Mouse (Mus musculus): Measurements from ENCODE around the gene Il21r. TPM values are rescaled to one million over a fixed set of nuclear protein-coding genes. Genes with fewer than 3 reads are reported as not detected.
A peak's percentile ranks its signal among the peaks of the same experiment; 100 is the strongest.

The Il21r gene
- polyA plus RNA-seq, 1 experiment from 2014 or later: 0.34 TPM

DNA sequence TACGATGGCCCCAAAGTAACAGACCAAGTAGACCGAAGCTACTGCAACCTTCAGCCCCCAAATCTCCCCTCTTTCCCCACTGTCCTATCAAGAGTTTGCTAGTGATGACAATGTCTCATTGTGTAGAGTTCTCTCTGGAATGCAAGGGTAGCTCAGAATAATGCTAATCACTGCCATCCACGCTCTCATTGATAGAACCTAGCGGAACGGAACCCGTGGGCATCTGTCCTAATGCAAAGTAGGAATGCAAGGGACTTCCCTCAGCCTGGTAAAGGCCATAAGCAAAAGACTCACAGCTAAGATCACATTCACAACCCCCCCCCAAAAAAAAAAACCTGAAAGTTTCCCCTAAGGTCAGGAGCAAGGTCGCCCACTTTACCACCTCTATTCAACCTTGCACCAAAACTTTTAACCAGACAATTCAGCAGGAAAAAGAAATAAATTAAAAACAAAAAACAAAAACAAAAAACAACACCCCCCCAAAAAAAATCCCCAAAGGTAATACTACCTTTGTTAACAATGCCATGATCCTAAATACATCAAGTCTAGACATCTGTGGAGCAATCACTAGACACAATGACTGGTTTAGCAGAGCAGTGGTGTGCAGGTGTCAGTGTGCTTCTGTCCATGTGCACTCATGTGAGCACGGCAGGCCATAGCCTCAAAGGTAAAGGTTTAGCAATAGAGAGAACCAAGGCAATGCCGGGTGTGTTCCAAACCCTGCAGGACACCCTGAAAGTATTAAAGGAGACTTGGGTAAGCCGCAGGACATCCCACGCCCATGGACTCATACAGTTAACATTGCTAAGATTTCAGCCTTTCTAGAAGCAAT lies 5.5 kb upstream of the Il21r start:
- H3K9ac ChIP-seq (replicated peaks; ENCODE audit: low read length): no peak overlapping the region
- no peak overlapping the region for H3K4me3 ChIP-seq (ENCODE audit: low read length)
- no peak overlapping the region for H3K27ac ChIP-seq (ENCODE audit: low read length)
- ATAC-seq (ENCODE audit: low FRiP score, low TSS enrichment): no peak
- H3K4me2 ChIP-seq (replicated peaks; ENCODE audit: low read depth, low read length): no peak overlapping the region
- no peaks in the 10 kb centered on the region for H3K27me3 ChIP-seq (ENCODE audit: insufficient read depth, low read length)
- no peaks in the 10 kb centered on the region for H3K9me3 ChIP-seq (ENCODE audit: low read length)
- H3K4me1 ChIP-seq (ENCODE audit: insufficient read depth, low read length): peaks cover 8% of the 10 kb centered on the region
- 89% methylated on average over 11 of the region's 11 CpGs for WGBS
- H3K36me3 ChIP-seq (ENCODE audit: insufficient read depth, low read length): no peaks in the 10 kb centered on the region

DNA sequence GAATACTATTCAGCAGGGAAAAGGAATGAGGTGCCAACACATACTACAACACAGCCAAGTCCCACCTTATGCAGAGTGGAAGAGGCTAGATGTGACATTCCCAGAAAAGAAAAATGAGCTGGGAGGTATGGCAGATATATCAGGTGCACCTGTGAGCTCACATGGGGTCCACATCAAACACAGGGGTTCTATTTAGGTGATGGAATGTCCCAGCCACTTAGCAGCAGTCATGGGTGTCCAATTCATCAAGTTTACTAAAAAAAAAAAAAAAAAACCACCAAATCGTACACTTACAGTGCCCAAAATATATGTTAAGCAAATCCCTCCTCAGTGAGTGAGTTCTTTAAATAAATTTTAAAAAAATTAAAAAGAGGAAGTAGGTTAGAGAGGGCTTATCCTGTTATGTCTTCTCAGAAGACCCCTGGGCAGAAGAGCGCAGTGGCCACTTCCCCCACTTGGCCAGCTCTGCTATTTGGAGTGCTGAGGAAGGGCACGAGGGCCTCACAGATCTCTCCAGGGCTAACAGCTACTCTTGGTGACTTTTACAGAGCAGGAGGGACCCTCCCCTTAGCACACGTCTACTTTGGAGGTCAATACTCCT lies 3.8 kb upstream of the Il21r start:
- no peak for ATAC-seq (ENCODE audit: low FRiP score, low TSS enrichment)
- Histone ChIP-seq H3K27me3 (ENCODE audit: insufficient read depth, low read length) (no peaks in the 10 kb centered on the region), H3K36me3 (ENCODE audit: insufficient read depth, low read length) (no peaks in the 10 kb centered on the region), H3K9me3 (ENCODE audit: low read length) (no peaks in the 10 kb centered on the region), H3K4me1 (ENCODE audit: insufficient read depth, low read length) (peaks cover 8% of the 10 kb centered on the region), H3K4me2 (replicated peaks; ENCODE audit: low read depth, low read length) (no peak overlapping the region), H3K4me3 (ENCODE audit: low read length) (no peak overlapping the region), H3K9ac (replicated peaks; ENCODE audit: low read length) (no peak overlapping the region), H3K27ac (ENCODE audit: low read length) (no peak overlapping the region)
- 47% methylated on average over 4 of the region's 4 CpGs for WGBS

DNA sequence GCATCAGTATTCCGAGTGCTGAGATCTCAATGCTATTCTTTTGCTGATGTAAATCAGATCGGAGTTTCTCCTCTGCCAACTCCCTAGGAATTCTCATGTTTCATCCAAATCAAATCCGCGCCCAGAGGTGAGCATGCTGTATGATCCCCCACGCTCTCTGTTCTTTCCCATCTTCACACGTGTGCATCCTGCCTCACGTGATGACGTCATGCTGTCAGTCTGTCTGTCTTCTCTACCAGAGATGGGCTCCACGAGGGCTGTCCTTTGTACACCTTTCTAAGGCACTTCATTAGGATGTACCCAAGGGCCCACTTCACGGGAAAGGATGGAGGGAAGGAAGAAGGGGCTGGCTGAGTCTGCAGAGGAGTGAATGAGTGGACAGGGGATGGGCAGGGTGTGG lies 3.1 kb upstream of the Il21r start:
- H3K9ac ChIP-seq (replicated peaks; ENCODE audit: low read length): no peak overlapping the region
- H3K4me3 ChIP-seq (ENCODE audit: low read length): no peak overlapping the region
- H3K36me3 ChIP-seq (ENCODE audit: insufficient read depth, low read length): no peaks in the 10 kb centered on the region
- peaks cover 8% of the 10 kb centered on the region for H3K4me1 ChIP-seq (ENCODE audit: insufficient read depth, low read length)
- no peaks in the 10 kb centered on the region for H3K27me3 ChIP-seq (ENCODE audit: insufficient read depth, low read length)
- 68% methylated on average over 10 of the region's 10 CpGs for WGBS
- H3K9me3 ChIP-seq (ENCODE audit: low read length): no peaks in the 10 kb centered on the region
- no peak overlapping the region for H3K4me2 ChIP-seq (replicated peaks; ENCODE audit: low read depth, low read length)
- ATAC-seq (ENCODE audit: low FRiP score, low TSS enrichment): no peak
- no peak overlapping the region for H3K27ac ChIP-seq (ENCODE audit: low read length)

DNA sequence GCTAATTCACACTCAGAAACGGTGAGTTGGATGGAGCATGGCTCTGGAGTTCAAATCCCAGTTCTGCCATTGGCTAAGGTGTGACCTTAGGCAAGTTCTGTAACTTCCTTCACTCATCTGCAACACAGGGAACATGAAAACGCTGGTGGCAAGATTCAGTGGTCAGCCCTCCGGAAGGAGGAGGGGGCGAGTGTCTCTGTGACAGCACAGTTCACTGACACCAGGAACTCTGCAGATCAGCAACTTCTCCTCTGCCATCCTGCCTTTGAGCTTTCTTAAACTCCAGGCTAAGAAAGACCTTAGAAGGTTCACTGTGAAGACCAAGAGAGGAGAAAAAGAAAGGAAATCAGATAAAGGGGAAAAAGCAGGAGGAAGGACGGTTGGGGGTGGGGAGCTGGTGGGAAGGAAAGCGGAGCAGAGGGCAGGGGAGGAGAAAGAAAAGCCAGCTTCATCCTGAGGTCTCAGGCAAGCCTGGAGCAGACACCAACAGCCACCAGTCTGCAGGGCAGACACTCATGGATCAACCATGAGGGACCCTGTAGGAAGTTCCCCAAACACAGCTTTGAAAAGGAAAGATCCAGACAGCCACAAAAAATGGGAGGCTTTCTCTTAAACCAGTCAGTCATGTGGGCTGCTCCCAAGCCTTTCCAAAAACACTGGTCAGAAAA lies 2.5 kb upstream of the Il21r start:
- no peaks in the 10 kb centered on the region for H3K9me3 ChIP-seq (ENCODE audit: low read length)
- H3K4me1 ChIP-seq (ENCODE audit: insufficient read depth, low read length): peaks cover 8% of the 10 kb centered on the region
- H3K36me3 ChIP-seq (ENCODE audit: insufficient read depth, low read length): no peaks in the 10 kb centered on the region
- no peaks in the 10 kb centered on the region for H3K27me3 ChIP-seq (ENCODE audit: insufficient read depth, low read length)
- H3K9ac ChIP-seq (replicated peaks; ENCODE audit: low read length): no peak overlapping the region
- H3K4me3 ChIP-seq (ENCODE audit: low read length): no peak overlapping the region
- ATAC-seq (ENCODE audit: low FRiP score, low TSS enrichment): peak; percentile 28; the same call in 1 of the 2 replicates
- WGBS: 23% methylated on average over 6 of the region's 6 CpGs
- no peak overlapping the region for H3K27ac ChIP-seq (ENCODE audit: low read length)
- H3K4me2 ChIP-seq (replicated peaks; ENCODE audit: low read depth, low read length): no peak overlapping the region

DNA sequence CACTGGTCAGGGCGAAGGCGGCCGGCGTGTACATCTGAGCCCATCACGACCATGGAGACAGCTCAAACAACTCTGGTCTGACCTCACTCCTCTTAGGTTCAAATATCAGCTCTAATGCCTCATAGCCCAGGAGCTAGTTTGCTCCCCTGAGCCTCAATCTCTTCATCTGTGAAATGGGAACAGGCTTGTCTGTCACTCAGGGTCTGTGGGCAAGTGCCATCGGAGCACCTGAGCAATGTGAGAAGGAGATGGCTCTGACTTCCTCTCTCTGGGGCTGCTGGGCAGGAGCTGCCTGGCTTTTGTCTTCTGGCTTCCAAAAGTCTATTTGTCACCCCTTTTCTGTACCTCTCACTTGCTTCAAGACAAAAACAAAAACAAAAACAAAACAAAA lies 2.0 kb upstream of the Il21r start:
- Histone ChIP-seq H3K36me3 (ENCODE audit: insufficient read depth, low read length) (no peaks in the 10 kb centered on the region), H3K9me3 (ENCODE audit: low read length) (no peaks in the 10 kb centered on the region), H3K27me3 (ENCODE audit: insufficient read depth, low read length) (no peaks in the 10 kb centered on the region), H3K4me3 (ENCODE audit: low read length) (no peak overlapping the region), H3K4me2 (replicated peaks; ENCODE audit: low read depth, low read length) (no peak overlapping the region), H3K9ac (replicated peaks; ENCODE audit: low read length) (no peak overlapping the region), H3K27ac (ENCODE audit: low read length) (no peak overlapping the region), H3K4me1 (ENCODE audit: insufficient read depth, low read length) (peaks cover 8% of the 10 kb centered on the region)
- peak; percentile 26; the same call in 1 of the 2 replicates for ATAC-seq (ENCODE audit: low FRiP score, low TSS enrichment)
- WGBS: 61% methylated on average over 6 of the region's 6 CpGs

DNA sequence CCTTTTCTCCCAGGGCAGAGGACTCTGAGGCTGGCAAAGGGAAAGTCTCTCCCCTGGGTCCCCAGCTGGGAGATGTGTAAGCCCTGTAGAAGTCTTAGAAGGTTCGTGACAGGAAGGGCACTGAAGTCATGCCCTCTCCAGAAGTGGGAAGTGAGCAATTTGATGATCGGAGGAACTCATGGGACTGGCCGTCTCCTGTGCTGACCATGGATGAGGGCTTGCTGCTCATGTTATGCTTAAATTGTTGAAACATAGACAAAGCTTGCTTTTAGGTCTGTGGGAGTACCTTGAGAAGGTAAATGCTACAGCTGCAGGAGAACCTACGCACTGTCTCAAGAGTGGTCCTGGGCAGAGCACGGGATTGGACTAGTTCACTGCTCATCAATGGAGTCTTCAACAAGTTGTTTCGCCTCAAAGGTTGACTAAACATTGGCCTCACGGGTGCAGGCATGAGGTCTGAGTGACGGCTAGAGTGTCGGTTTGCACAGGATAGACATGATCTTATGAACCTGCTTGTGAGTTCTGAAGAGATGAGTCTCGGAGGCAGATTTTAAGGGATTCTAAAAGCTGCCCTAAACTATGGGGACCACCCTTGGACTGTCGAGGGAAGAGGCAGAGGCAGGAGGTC lies 1.3 kb upstream of the Il21r start:
- H3K4me1 ChIP-seq (ENCODE audit: insufficient read depth, low read length): peaks cover 8% of the 10 kb centered on the region
- 48% methylated on average over 11 of the region's 11 CpGs for WGBS
- no peaks in the 10 kb centered on the region for H3K9me3 ChIP-seq (ENCODE audit: low read length)
- no peak overlapping the region for H3K4me3 ChIP-seq (ENCODE audit: low read length)
- H3K27me3 ChIP-seq (ENCODE audit: insufficient read depth, low read length): no peaks in the 10 kb centered on the region
- no peak overlapping the region for H3K27ac ChIP-seq (ENCODE audit: low read length)
- H3K4me2 ChIP-seq (replicated peaks; ENCODE audit: low read depth, low read length): no peak overlapping the region
- no peak for ATAC-seq (ENCODE audit: low FRiP score, low TSS enrichment)
- H3K36me3 ChIP-seq (ENCODE audit: insufficient read depth, low read length): no peaks in the 10 kb centered on the region
- H3K9ac ChIP-seq (replicated peaks; ENCODE audit: low read length): no peak overlapping the region

DNA sequence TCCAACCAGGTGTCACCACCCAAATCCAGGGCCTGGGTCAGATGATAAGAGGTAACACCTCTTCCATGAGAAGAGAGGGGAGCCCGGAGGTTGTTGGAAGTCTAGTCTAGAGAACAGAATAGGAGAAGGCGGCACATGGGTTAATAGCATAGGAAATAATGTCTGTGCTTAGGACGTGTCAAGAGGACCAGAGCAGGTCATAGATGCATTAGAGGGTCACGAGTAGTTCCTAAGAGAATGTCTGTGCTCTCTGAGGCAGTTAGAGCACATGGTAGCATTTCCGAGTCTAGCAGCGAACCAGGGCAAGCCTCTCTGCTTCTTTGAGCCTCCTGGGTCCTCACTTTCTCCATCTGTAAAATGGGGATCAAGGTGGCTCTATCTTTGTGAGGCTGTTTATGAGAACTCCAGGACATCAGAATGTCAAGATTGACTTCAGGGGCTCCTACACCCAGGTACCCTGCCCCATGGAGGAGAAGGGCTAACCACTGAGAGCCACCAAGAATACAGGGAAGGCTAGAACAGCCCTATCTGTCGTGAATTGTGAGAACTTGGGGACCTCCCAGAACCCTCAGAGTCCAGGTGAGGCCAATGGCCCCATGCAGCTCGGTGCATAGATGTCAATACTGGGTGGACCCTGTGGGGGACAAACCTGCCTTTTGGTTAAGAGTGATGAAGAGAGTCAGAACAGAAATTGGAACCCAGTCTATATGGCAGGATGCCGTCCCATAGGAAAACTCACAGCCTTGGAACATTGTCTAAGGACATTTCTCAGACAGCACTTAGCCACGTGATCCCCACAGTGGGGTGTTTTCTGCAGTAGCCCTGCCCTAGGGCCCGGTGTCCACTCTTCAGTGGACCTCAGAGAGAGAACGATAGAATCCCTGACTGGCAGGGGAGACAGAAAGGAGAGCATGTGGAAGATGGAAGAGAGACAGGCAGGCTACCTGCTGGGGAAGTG lies 1.4 kb downstream of the Il21r start:
- peaks cover 8% of the 10 kb centered on the region for H3K4me1 ChIP-seq (ENCODE audit: insufficient read depth, low read length)
- 0 out of 2 replicates have a peak, but pooled peaks cover 4% of the 10 kb centered on the region for H3K9me3 ChIP-seq (ENCODE audit: low read length)
- WGBS: 76% methylated on average over 12 of the region's 12 CpGs
- H3K27me3 ChIP-seq (ENCODE audit: insufficient read depth, low read length): no peaks in the 10 kb centered on the region
- H3K4me2 ChIP-seq (replicated peaks; ENCODE audit: low read depth, low read length): no peak overlapping the region
- H3K36me3 ChIP-seq (ENCODE audit: insufficient read depth, low read length): no peaks in the 10 kb centered on the region
- H3K4me3 ChIP-seq (ENCODE audit: low read length): no peak overlapping the region
- H3K27ac ChIP-seq (ENCODE audit: low read length): no peak overlapping the region
- ATAC-seq (ENCODE audit: low FRiP score, low TSS enrichment): no peak
- H3K9ac ChIP-seq (replicated peaks; ENCODE audit: low read length): no peak overlapping the region

DNA sequence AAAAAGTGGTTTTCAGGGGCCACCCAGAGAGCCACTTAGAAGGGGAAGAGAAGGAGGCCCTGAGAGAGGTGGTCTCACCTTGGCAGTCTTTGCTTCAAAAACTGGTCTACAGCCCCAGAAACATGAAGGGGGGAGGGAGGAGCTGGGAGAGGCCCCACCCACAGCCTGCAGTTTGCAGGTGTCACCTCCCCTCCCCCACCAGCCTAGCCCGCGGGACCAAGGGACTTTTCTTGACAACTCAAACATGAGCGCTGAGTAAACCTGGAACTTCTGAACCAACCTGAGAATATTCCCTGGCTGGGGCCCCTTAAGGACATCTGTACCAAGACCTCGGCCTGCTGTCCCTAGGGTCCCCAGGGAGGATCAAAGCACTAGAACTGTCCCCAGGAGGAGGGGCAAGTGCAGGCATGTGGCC lies 2.5 kb downstream of the Il21r start:
- ATAC-seq (ENCODE audit: low FRiP score, low TSS enrichment): no peak

More for the DNA sequence above, 2.5 kb downstream of the Il21r start:
- Histone ChIP-seq H3K4me3 (ENCODE audit: low read length) (no peak overlapping the region), H3K9me3 (ENCODE audit: low read length) (0 out of 2 replicates have a peak, but pooled peaks cover 4% of the 10 kb centered on the region), H3K4me2 (replicated peaks; ENCODE audit: low read depth, low read length) (no peak overlapping the region), H3K27me3 (ENCODE audit: insufficient read depth, low read length) (no peaks in the 10 kb centered on the region), H3K36me3 (ENCODE audit: insufficient read depth, low read length) (no peaks in the 10 kb centered on the region), H3K4me1 (ENCODE audit: insufficient read depth, low read length) (peaks cover 4% of the 10 kb centered on the region), H3K27ac (ENCODE audit: low read length) (no peak overlapping the region), H3K9ac (replicated peaks; ENCODE audit: low read length) (no peak overlapping the region)
- 58% methylated on average over 4 of the region's 4 CpGs for WGBS
